Mouse (Mus musculus): ENCODE data around the gene Atxn7l3.
A peak's percentile ranks its signal among the peaks of the same experiment; 100 is the strongest.

Atxn7l3 gene

GRCm38 (mm10) chr11:102258521-102258920 is 37.9 kb downstream of the Atxn7l3 start:
- no peak for DNase-seq

GRCm38 (mm10) chr11:102258095-102258494 is 38.3 kb downstream of the Atxn7l3 start:
- no peak for DNase-seq

DNA sequence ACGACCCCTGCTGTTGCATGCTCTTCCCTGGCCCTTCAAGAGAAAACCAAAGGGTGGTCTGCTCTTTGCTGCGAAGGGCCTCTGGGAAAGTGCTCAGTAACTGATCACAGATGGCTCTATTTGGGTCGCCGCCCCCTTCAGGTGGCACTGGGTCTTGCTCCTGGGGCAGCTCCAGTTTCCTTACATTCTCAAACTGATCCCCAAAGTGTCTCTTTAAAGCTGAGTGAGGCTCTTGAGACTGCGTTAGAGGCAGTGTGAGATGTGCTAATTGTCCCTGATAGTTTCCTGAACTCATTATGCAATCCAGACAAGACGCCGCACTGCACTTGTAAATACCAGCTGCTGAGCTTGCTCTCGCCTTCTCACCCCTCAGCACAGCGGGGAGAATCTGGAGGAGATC is 38.9 kb downstream of the Atxn7l3 start:
- no peak for DNase-seq

DNA sequence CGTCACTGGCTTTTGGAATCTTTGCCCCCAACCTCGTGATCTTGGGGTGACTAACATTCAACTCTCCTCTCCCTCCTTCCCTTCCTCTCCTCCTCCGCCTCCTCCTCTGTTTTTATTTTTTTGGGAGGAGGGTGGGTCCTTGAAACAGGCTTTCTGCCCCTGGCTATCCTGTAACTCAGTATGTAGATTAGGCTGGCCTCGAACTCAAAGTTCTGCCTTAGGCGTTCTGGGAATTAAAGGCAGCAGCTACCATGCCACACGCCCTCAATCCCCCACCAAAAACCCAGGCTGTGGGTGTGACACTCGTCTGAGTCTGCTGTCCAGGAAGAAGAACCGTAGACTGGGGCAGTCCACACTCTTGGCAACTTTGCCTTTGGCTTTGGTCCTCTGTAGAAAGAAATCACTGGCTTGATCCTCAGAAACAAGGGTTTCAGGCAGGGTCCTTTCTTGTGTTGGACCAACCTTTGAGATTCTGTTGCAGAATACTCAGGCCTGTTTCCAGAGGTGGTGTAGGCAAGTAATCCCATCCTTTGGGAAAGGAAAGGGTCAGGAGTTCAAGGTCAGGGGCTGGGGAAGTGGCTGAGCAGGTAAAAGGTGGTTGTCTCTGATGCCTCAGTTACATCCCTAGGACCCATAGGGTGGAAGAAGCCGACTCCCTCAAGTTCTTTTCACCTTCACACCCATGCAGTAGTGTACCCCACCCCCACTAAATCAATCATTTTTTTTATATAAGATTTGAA is 46.9 kb downstream of the Atxn7l3 start:
- no peak for DNase-seq

DNA sequence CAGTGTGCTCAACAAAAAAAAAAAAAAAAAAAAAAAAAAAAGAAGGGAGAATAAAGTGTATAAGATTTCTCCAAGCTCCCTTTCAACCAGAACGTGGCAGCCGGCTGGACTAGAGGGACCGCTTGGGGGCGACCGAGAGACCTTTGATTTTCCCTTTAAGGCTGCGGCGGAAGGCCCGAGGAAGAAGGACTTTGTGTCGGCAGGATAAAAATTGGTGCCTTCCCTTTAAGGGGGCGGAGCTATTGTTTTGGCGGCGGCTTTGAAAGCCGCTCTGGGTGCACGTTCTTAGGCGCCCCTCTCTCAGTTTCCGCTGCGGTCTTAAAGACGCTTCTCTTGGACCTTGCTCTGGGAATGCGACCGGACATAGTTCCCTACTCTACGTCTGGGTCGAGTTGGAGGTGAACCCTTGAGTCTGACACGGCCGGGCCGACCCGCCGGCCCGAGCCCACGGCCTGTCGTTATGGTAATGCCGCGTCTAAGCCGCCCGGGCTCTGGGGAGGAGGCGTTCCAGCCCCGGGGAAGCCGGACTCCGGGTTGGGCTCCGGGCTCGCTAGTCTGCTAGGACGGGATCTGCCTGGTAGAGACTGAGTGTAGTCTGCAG is 47.7 kb downstream of the Atxn7l3 start, which contains the start of gene BC030867:
TSS of gene BC030867 (plus strand) at position 253 of the 601 bp plus-strand sequence.
- DNase-seq = peak; percentile 92 to 97

GRCm38 (mm10) chr11:102246871-102247270 is 49.6 kb downstream of the Atxn7l3 start:
- DNase-seq = no peak

GRCm38 (mm10) chr11:102246273-102246635 is 50.2 kb downstream of the Atxn7l3 start:
- DNase-seq = no peak

GRCm38 (mm10) chr11:102245581-102246272 is 50.7 kb downstream of the Atxn7l3 start:
- DNase-seq = no peak

GRCm38 (mm10) chr11:102244926-102245449 is 51.4 kb downstream of the Atxn7l3 start:
- peak; percentile 68 to 74 for DNase-seq

DNA sequence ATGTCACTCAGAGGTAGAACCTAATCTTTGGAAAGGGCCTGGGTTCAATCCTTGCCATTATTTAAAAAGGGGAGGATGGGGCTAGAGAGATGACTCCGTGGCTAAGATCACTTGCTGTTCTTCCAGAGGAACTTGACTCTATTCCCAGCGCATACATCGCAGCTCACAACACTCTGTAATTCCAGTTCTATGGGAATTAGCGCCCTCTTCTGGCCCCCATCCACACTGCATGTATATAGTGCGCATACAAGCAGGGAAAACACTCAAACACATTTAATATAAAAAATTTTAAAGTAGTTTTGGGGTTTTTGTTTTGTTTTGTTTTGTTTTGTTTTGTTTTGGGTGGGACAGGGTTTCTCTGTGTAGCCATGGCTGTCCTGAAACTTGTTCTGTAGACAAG is 54.6 kb downstream of the Atxn7l3 start:
- DNase-seq = no peak

DNA sequence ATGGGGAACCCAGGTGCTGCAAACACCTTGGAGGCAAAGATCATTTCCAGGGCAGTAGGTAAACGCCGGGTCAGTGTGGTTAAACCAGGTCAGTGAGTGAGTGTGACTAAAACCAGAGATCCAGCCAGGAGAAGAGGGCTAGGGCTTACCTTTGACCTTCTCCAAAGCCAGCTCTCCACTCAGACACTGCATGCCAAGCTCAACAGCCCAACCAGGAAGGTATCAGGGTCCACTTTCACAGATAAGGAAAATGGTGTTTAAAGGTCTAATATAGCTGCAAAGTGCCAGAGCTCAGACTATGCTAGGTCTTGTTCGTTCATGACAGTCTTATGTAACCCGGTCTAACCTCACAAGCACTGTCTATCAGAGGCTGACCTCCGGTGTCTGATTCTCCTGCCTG is 55.2 kb downstream of the Atxn7l3 start:
- DNase-seq = no peak

- no peak for DNase-seq
Observed at GRCm38 (mm10) chr11:102240636-102241035, 55.8 kb downstream of the Atxn7l3 start.

All from cerebellum, adult 18-20 months (tissue).